Mouse (Mus musculus): ENCODE data around the gene Fthl17a. TPM values are rescaled to one million over a fixed set of nuclear protein-coding genes. Genes with fewer than 3 reads are reported as not detected.

Gene Fthl17a
- not detected in 2 replicates for total RNA-seq (2021)
- long read RNA-seq, experiment 1: 0 reads
- long read RNA-seq, experiment 2: 0 reads

DNA sequence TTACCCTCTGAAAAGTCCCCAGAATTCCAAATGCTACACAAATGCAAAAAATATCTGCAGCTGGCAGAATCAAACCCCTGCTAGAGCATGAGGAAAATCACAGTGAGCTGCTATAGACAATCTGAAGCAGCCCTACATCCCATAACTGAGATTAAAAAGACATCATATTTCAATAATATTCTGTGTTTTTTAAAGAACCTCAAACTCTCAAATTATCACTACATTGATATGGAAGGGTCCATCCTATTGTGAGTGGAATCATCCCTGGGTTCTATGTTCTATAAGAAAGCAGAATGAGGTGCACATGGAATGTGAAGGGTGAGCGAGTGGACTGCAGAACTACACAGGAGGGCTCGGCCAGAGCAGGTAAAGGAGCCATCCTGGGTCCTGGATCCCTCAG, at the start of gene Fthl17a:
Gene Fthl17a (plus strand): TSS at position 301 of the 400 bp plus-strand sequence.
- DNase-seq: no peak

DNA sequence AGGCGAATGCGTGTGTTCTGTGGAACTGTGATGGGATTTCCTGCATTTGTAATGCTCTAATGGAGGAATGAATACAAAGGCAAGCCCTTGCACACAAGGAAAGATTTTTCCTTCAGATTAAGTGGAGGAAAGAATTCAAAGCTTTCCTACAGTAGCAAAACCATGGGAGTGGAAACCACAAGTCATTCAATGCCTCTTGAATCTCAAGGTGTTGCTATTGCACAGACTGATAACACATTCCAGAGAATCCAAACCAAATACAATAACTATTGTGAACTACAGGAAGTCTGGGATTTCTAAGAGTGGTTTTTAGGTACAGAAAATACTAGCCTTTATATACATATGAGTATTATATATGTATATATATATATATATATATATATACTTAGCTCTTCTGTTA, 42.5 kb upstream of the Fthl17a start:
- no peak for DNase-seq

DNA sequence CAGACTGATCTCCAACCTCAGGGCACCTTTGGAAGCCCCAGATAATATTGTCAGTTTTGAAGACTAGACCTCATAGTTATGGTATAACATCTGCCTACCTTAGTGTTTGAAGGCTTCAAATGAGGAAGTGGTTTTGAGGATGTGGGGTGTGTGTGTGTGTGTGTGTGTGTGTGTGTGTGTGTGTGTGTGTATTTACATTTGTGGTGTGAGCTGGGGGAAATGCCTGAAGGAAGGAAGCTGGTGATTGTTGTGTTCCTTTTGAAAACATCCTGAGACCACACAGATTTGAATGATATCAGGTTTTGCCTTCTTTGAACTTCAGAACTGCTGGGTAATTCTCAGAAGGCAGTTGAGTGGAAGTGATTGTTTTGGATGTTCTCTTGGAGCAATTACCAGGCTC, 22.6 kb upstream of the Fthl17a start:
- no peak for DNase-seq

DNA sequence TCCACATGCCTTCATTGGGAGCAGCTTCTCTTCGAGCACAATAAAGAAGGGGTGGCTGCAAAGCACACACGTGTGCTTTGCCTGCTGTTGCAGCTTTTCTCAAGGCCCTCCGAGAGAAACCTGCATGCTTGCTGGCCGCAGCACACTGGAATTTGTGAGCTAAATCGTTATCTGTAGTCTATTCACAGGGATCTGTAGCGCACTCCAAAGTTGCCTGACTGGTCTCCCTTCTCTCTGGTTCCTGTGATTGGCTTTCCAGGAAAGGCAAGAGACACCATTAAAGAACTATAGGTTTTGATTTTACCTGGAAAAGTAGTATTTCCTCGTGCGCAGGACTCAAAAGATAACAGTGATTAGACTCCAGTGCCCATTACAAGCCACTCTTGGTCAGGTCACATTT, 22.3 kb downstream of the Fthl17a start:
- no peak for DNase-seq

DNA sequence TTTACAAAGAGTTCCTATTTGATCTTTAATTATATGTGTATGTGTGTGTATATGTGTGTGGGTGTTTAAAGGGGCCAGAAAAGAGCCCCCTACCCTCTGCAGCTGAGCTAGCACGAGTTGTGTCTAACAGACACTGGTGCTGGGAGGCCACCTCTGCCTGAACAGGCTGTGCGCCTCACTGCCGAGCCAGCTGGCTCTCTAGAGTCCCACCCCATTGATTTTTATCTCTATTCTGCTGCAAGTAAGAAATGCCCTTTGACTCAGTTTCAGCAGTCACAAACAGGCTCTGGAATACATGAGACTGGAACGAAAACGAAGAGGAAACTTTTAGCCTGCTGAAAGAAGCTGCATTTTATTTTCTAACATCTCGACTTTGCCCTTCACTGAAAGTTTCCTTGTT, 22.8 kb downstream of the Fthl17a start:
- no peak for DNase-seq

DNA sequence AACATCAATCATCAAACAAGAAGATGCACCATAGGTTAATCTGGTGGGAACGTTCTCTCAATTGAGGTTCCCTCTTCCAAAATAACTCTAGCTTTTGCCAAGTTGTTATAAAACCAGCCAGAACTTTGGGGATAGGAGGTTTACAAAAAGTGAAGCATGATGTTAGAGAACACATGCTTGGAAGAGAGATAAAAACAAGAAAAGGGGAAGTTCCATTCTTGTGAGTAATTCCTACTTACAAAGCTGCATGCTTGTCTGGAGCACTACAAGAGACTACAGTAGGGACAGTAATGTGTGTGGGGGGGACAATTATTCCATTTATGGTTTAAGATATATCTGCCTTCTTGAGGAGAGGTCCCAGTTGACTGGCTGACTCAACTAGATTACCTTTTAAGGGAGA, 40.4 kb downstream of the Fthl17a start:
- DNase-seq: no peak

DNA sequence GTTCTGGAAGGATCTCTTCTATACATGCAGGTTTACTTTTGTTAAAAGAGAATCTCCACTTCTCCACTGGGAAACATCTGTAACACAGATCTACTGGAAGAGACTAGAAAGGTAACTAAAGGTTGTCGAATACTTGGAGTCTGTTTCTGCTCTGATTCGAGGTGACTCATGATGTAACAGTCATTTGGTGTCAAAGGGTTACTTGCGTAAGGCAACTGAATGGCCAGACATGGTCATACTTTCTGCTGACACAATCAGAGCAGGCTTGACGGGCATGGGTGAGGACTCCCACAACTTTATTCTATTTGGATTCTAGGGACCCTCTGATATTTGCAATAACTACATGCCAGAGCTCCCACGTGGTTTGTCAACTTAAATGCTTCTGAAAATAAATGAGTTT, 43.3 kb downstream of the Fthl17a start:
- DNase-seq: peak; percentile 6

DNA sequence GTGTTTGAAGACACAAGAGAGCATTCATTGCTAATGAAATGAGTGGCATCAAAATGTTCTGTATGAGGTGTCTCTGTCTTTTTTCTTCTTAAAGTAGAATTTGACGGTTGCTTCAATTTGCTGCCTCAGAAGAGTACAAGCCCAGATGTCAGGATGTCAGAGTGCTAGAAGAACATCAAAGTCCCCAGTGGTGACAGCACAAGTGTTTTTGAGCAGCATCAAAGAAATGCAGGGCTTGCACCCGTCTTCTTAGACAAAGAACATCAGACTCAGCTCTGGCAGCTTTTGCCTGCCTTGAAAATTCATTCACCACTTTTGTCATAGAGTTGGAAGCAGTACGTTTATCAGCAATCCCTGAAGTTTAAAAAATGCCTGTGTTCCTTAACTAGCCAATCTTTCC, 44.5 kb downstream of the Fthl17a start:
- DNase-seq: no peak

DNA sequence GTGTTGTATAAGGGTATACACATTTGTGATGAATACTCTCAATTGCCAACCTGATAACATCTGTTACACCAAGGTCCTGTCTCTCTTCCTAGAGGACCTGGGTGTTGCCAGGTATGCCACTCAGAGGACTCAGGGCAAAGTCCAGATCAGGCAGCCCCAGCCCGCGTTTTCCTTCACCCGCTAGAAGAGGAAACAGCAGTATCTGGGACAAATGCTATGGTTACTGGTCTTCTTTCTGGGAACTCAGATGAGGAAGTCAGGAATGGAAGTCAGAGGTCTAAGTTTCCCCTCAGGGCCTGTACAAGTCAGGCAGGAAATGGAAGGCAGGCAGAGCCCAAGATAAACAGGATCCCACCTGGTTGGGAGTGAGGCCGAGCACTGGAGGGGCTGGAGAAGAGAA, 55.2 kb downstream of the Fthl17a start:
- DNase-seq: no peak

DNA sequence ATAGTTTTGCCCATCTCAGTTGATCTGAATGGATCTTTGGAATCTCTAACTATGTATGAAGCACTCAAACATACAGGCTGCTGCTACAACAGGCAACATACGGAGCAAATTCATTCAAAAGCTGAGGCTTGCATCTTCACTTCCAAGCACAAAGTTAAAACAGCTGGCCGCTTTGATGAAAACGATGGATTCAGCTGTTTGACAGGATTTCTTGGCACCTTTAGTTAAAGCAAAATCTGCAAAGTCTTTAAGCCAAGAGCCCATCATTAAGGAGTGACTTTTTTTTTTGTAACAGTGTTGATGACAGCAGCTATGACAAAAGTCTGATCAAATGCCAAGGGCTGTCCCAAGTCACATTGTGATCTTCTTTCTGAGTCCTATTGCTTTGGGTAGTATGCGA, 69.1 kb downstream of the Fthl17a start:
- no peak for DNase-seq

DNA sequence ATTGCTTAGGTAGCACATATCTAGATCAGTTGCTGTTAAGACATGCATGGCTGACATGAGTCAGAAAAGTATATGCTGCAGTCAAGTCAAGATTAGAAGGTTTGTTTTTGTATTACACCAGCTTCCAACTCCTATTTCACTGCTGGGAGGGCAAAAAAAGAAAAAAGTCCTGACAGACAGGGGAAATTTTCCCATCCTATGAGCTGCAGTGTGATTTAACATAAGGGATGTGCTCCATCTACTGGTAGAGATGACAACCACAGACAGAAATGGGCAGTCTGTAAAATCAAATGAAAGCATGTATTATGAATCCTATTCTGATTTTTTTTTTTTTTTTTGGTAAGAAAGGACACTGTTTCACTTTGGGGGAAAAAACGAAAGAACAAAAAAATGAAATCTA, 69.7 kb downstream of the Fthl17a start:
- DNase-seq: peak; percentile 5
